Mouse (Mus musculus) liver, adult 2 months (tissue): ENCODE data around the gene Maob.

ENCODE experiments used
- CTCF ChIP-seq: fragments of 200-500 bp; IDR thresholded peaks from 2 replicates; pipeline ENCODE4 v1.5.1; 2011; ENCODE audit warnings: low read depth, low read length, control low read depth
- POLR2A ChIP-seq: fragments of 200-500 bp; IDR thresholded peaks from 2 replicates; pipeline ENCODE4 v1.6.1; 2011; ENCODE audit warnings: low read length, control low read depth; ENCODE audit not compliant: insufficient read depth; ENCODE audit errors: extremely low read depth

- TF ChIP-seq POLR2A (no peak), CTCF (no peak)
Measured at GRCm38 (mm10) chrX:16706094-16706493, 111.1 kb downstream of the Maob start.
